Mouse (Mus musculus) E14TG2a.4 (cell line): Measurements from ENCODE around the gene Diras2.

ENCODE experiments used
- CTCF ChIP-seq: conservative IDR thresholded peaks from 2 replicates; pipeline ENCODE4 v1.5.1; 2014; ENCODE audit warnings: low read length
- NANOG ChIP-seq: IDR thresholded peaks from 2 replicates; pipeline ENCODE4 v1.6.1; 2014; ENCODE audit warnings: borderline replicate concordance, low read length, mixed read lengths
- POU5F1 ChIP-seq: IDR thresholded peaks from 2 replicates; pipeline ENCODE4 v1.6.1; 2014; ENCODE audit warnings: low read length, borderline replicate concordance

DNA sequence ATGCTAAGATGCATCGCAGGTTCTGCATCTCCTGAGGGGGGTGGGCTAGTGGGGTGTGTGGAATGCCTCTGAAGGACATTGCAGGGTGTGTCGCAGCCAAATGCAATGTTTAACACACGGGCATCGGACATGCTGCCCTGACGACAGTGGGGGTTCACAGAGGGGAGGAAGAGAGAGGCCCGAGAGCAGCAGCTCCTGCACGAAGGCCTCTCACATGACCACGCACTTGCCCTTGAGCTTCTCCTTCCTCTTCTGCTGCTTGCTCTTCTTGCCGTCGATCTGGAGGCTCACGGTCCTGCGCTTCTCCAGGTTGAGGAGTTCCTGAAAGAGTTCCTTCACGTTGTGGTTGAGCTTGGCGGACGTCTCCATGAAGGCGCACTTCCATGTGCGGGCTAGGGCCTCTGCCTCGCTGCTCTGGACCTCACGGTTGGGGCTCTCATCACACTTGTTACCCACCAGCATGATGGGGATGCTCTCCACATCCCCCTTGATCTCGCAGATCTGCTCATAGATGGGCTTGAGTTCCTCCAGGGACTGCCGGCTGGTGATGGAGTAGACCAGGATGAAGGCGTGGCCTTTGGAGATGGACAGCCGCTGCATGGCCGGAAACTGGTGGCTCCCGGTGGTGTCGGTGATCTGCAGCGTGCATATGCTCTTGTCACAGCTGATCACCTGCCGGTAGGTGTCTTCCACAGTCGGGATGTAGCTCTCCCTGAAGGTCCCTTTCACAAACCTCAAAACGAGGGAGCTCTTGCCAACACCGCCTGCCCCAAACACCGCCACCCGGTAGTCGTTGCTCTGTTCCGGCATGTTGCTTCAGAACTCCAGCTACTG, 23.4 kb downstream of the Diras2 start:
- no peak for TF ChIP-seq CTCF
- TF ChIP-seq POU5F1: no peak
- no peak for TF ChIP-seq NANOG
